Mouse (Mus musculus): ENCODE measurements around the gene Sf3a3.

Gene Sf3a3

DNA sequence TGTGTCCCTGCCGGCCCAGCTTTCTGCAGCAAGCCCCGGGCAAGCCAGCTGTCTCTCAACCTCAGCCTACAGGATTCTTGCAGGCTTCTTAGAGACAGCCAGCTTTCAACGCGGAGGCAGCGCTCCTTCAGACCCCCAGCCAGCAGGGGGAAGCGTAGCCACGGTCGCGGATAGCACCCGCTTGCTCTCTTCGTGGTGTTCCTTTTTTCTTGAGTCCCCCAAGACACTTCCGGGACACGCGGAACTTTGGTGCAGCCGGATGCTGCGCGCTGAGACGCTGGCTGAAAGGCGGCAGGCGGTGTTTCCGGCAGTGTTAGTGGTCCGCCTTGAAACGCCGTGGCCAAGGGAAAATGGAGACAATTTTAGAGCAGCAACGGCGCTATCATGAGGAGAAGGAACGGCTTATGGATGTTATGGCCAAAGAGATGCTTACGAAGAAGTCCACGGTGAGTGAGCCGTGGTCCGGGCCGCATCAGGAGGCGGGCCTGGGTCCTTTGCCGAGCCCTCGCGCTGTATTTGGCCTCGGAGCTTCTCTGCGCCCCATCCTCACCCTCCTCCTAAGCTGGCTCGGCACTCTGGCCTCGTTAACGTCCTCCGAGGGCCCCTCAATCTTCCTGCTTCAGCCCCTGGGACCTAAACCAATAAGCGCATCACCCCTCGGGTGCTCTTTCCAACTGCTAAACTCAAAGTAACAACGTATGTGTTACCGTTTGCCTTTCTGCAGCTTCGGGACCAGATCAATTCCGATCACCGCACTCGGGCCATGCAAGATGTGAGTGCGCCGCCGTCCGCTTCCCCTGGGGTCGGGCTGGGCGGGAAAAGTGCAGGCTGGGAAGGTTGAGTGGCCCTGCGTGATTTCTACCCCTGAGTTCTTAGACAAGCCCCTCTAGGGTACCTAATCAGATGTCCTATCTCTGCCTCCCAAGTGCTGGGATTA lies at the start of gene Sf3a3:
TSS of gene Sf3a3 (plus strand) at position 232 of the 937 bp plus-strand sequence.
- DNase-seq, result peak; percentile 91

DNA sequence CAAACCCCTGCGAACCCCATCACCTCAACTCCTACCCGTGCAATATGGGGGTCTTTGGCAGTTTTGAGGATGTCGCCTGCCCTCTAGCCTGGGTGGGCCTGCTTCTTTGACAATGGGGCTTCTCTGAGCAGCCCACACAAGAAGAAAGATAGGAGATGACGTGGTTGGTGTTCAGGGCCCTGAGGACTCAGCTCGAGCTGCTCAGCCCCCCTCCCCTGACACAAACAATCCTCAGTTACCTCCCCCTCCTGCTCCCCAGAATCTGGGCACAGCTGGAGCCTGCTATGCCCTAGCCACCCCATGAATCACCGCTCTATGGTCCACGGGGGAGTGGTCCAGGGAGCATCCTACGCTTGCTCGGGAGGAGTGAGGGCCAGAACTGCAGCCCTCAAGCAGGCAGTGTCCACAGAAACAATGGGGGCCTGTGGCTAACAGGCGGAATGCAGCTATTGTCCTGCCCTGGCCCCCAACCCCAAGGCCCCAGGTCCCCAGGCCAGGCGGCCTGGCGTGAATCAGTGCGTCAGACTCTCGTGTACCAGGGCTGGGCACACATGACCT lies 47.0 kb upstream of the Sf3a3 start:
- DNase-seq, result no peak

DNA sequence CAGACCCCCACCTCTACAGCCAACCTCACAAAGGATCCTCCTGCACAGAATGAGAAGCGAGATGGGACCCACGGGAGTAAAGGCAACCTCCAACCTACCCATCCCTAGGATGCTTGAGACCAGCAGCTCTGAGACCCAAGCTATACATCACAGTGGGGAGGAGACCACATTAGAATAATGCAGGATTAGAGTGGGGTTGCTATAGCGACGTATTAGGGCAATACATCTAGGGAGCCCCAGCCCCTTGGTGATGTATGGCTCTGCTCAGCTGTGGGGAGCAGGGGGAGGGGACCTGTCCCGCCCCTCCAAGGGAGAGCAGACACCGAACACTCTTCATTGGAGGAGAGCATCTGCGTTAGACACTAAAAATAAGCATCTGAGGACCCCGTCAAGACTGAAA lies 46.5 kb upstream of the Sf3a3 start:
- DNase-seq, result no peak

GRCm38 (mm10) chr4:124670232-124670631 lies 44.3 kb upstream of the Sf3a3 start:
- DNase-seq, result no peak

DNA sequence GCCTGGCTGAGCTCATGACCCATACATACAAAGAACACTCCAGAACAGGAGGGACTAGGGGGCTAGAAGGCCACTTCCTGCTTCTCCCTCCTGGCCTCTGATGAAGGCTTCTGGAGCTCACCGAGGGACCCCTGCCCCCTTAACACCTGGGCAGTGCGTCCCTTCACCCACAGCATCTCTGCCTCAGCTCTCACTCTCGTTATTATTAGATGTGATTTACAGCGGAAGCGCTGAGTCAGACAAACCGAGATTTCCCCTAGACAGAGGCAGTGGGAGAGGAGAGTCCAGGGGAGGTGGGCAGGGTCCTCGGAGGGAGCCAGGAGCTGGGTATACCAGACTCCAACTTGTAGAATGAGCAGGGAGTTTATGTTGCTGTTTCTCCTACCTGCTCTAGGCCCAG lies 43.0 kb upstream of the Sf3a3 start:
- DNase-seq, result no peak

- peak; percentile 68 for DNase-seq
Observed at GRCm38 (mm10) chr4:124672347-124673320, 41.9 kb upstream of the Sf3a3 start.

GRCm38 (mm10) chr4:124674334-124675032 lies 40.1 kb upstream of the Sf3a3 start:
- no peak for DNase-seq

DNA sequence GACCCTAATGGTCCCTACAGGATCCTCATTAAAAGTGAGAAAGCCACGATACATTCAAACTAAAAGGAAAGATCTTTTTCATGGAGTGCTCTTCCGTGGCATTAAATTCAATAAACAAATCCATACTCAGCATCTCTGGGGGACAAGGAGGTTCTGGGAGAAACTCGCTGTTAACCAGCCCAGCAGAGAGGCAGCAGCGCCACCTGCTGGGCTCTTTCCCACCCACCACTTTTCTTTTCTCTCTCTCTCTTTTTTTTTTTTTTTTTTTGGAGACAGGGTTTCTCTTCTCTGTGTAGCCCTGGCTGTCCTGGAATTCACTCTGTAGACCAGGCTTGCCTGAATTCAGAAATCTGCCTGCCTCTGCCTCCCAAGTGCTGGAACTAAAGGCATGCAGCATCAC lies 39.5 kb upstream of the Sf3a3 start:
- DNase-seq, result peak; percentile 79

DNA sequence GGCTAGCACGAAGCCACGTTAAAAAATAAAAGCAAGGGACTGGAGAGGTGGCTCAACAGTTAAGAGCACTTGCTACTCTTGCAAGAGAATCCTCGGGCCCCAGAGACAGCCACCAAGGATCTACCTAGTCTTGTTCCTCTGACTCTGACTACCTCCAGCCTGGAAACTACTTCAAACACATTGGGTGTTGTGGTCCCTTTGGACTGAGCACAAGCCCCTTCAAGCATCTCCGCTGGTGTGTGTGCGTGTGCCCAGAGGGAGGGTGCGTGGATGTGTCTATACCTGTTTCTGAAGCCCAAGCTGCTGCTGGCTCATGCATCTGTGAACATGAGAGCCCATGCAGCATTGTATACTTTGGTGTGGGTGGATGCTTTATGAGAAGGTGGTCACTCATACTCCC lies 38.6 kb upstream of the Sf3a3 start:
- DNase-seq, result no peak

DNA sequence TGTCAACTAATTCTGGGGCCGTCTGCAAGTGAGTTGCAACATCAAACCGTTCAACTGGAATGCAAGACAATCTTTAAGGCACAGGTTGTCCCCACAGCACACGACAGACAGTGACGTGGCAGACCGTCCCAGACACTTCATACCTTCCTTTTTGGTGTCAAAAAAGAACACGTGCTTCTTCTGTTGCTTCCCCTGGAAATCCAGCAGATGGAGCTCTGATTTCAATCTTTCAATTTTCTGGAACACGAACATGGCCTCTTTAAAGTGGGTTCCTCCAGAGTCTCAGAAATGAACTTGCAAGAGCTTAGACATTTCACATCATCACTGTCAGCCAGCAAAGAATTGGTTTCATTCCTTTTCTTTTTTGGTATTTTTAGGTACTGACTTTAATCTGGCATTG lies 32.3 kb upstream of the Sf3a3 start:
- DNase-seq, result no peak

DNA sequence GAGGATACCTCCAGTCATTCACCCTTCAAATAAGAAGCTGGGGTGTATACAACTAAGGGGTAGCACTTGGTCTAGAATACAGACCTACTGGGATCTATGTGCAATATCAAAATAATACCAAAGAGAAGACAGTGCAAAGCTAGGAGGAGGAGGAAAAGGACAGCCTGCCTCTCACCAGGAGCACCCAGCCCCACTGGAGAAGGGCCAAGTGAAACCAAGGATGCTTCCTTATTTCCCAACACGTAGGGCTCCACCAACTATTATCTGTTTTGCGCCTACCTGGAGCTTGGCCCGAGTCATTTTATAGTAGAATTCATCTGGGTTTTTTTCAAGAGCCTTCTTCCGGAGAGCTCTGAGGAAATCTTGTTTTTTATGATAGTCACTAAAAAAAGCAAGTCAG lies 31.1 kb upstream of the Sf3a3 start:
- DNase-seq, result no peak

DNA sequence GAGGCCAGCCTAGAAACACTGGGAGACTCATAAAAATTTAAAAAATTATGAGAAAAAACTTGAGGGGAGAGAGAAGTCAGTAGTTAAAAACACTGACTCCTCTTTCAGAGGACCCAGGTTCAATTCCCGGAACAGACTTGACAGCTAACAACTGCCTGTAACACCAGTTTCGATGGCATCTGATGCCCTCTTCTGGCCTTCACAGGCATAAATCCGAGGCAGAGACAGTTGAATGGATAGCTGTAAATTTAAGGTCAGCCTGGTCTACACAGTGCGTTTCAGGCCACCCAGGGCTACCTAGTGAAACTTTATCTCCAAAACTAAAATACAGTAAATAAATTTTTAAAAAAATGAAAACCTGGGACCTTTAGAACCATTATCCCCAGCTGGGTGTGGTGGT lies 29.6 kb upstream of the Sf3a3 start:
- no peak for DNase-seq

- DNase-seq, result no peak
Observed at GRCm38 (mm10) chr4:124685453-124685852, 29.1 kb upstream of the Sf3a3 start.

GRCm38 (mm10) chr4:124685897-124686402 lies 28.6 kb upstream of the Sf3a3 start:
- DNase-seq, result no peak

- DNase-seq, result no peak
Observed at GRCm38 (mm10) chr4:124691455-124691854, 23.1 kb upstream of the Sf3a3 start.

DNA sequence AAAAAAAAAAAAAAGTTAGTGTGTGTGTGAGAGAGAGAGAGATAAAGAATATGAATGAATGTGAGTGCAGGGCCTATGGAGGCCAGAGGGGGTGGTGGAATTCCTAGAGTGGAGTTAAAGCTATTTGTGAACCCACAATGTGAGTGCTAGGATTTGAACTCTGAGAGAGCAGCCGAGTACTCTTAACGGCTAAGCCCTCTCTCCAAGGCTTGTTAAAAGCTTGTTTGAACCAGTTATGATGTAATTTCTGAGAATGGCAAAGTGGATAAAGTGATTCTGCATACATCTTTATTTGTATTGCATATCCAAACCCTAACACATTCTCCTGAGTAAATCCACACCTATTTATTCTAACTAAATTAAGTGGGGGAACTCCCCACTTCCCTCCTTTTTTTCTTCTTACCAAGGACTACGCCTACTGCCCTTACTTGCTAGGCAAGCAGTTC lies 22.1 kb upstream of the Sf3a3 start:
- DNase-seq, result no peak

DNA sequence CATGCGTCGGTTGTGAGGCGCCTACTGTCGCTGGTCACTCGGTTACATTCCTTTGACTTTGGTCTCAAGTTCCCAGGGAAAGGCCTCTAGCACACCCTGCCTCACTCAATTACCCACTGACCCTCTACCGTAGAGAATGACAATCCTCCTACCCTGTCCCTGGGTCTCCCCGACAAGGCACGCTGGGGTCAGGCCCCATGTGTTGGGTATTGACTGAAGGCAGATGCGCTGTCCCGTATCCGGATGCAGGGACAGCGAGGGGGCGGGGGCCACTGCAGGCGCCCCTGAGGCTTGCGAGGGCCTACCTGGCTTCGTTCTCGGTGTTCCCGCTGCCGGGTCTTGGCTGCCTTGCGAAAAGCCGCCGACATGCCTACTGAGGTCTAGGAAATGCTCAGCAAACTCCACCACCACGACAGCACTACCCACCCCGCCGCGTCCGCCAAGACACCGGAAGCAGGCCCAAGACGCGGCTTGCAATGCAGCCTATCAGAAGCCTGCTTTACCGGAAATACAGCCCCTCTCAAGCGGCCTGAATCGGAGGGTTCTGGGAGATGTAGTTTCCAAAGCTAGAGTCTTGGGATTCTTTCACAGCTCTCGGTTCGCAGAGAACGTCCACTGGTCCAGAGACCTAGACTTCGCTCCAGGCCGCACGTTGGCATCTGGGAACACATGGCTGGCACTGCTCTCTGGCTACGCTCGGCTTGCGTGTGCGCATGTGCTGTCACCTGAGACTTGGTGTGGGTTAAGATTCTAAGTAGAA lies 21.3 kb upstream of the Sf3a3 start, which contains the start of gene Utp11:
TSS of gene Utp11 (minus strand) at position 466 of the 760 bp plus-strand sequence.
- DNase-seq, result peak; percentile 80

DNA sequence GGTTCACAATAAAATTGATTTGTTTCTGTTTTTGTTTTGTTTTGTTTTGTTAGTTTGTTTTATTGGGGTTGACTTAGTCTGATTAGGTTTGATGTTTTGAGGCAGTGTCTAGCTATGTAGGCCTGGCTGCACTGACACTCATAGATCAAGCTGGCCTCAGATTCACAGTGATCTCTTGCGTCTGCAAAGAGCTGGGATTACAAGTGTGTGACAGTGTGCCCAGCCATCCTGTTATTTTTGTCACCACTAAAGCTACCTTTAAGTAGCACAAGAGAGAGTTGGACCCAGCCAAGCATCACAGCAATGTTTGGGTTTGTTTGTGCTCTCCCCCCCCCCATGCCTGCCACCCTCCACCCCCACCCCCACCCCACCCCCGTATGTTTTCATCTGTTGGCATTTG lies 20.0 kb upstream of the Sf3a3 start:
- no peak for DNase-seq

DNA sequence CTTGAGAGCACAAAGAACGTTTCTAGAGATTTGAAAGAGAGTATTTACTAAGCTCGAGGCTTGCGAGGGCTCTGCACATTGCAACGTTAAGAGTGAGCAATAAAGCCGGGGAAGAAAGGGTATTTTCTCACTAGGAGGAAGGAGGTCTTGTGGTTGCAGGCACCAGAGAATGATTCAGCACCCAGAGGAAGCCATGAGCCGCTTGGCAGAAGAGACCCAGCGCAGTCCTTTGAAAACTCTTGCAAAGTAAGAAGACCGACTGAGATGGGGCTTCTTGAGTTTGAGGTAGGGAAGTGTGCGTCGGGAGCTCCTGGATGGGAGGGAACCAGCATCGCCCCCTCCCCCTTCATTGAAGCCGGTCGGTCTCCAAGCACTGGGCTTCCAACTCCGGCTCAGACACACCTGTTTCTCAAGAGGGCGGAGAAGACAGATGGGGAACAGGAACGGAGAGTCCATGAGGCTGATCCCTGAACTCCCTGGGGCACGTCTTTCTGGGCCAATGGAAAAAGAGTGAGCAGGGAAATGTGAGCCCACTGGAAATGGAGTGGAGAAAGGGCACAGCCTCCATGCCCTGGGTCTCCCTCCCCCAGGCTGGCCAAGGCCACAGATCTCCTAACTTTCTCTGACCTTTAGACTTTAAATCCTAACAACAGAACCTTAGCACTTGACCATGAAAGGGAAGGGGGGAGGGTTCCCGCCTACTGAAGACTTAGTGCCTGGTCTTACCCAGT lies 18.6 kb upstream of the Sf3a3 start:
- no peak for DNase-seq

GRCm38 (mm10) chr4:124699791-124700190 lies 14.8 kb upstream of the Sf3a3 start:
- DNase-seq, result no peak

All from right cerebral cortex, postnatal 14 days (tissue).